Mouse (Mus musculus): Measurements from ENCODE around the gene Stat5a. TPM values are rescaled to one million over a fixed set of nuclear protein-coding genes. Genes with fewer than 3 reads are reported as not detected.

Stat5a gene
- polyA plus RNA-seq, 1 experiment, result 136 TPM

DNA sequence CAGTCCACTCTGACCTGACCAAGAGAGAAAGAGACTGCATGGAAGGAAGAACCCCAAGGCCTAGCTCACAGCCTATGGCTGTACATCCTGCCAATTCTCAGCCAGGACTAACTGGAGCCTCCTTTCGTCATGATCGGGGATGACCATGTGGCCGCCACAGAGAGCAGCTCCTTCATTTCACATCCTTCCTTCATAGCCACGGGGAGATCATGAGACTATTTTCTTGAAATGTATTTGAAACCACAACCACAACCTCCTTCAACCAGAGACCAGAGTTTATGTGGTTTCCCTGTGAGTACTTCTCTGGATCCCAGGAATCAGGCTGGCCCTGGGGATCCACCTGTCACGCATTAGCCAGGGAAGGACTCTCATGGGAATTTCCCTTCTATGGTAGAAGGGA is 6.1 kb upstream of the Stat5a start:
- H3K27me3 ChIP-seq (ENCODE audit: control insufficient read depth, insufficient read depth, low read length), result no peaks in the 10 kb centered on the region
- no peak for DNase-seq
- TF ChIP-seq CTCF (IDR thresholded peaks at IDR 0.05; ENCODE audit: borderline replicate concordance, control insufficient read depth, extremely low read depth, insufficient read depth, low read length, poor library complexity), result no peak
- no peak for TF ChIP-seq POLR2A (IDR thresholded peaks at IDR 0.05; ENCODE audit: control insufficient read depth, extremely low read depth, insufficient read depth, low read length, poor library complexity)
- 40% methylated on average over 5 of the region's 5 CpGs for WGBS
- H3K36me3 ChIP-seq (ENCODE audit: control insufficient read depth, insufficient read depth, low read length), result no peaks in the 10 kb centered on the region
- H3K27ac ChIP-seq (ENCODE audit: control insufficient read depth, insufficient read depth, low read length), result no peak overlapping the region
- no peak overlapping the region for H3K4me3 ChIP-seq (ENCODE audit: control insufficient read depth, insufficient read depth, low read length)
- peaks cover 16% of the 10 kb centered on the region for H3K4me1 ChIP-seq (replicated peaks; ENCODE audit: control insufficient read depth, insufficient read depth, low read length)

DNA sequence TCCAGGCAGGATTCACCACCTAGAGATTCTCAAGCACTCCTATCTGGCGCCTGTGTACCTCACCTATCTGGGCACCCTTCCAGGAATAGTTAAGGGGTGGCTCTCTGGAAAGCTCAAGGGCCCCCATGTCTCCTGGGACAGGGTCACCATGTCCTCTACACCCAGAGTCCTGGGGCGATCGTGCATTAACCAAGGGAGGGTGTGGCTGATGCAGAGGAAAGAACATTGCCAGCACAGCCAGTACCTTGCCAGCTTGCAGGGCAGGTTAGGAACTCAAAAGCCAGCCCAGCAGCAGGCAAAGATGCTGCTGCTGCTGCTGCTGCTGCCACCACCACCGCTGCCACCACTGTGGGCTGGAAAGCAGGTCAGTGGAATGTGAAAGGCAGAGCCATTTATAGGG is 4.9 kb upstream of the Stat5a start:
- Histone ChIP-seq H3K36me3 (ENCODE audit: control insufficient read depth, insufficient read depth, low read length) (no peaks in the 10 kb centered on the region), H3K4me3 (ENCODE audit: control insufficient read depth, insufficient read depth, low read length) (no peak overlapping the region), H3K4me1 (replicated peaks; ENCODE audit: control insufficient read depth, insufficient read depth, low read length) (peaks cover 27% of the 10 kb centered on the region), H3K27ac (ENCODE audit: control insufficient read depth, insufficient read depth, low read length) (no peak overlapping the region), H3K27me3 (ENCODE audit: control insufficient read depth, insufficient read depth, low read length) (no peaks in the 10 kb centered on the region)
- 90% methylated on average over 4 of the region's 4 CpGs for WGBS
- TF ChIP-seq CTCF (IDR thresholded peaks at IDR 0.05; ENCODE audit: borderline replicate concordance, control insufficient read depth, extremely low read depth, insufficient read depth, low read length, poor library complexity), result no peak
- TF ChIP-seq POLR2A (IDR thresholded peaks at IDR 0.05; ENCODE audit: control insufficient read depth, extremely low read depth, insufficient read depth, low read length, poor library complexity), result no peak
- no peak for DNase-seq

DNA sequence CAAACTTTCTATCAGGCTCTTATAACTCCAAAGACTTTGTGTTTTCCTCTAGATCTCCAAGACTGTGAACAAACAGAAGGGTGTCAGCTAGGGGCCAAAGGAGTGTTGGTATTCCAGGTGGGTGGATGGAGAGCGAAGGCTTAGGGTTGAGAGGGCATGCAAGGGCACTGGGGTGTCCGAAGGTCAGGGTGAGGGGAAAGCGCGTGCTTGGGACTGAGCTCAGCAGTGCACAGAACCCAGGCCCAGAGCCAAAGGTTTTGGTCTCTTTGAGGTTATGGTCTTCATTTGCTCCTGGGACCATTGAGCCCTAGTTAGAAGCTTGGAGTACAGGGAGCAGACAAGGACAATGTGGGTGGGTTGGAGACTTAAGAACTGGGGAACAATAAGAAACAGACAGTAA is 4.0 kb upstream of the Stat5a start:
- no peak for DNase-seq
- WGBS, result 98% methylated on average over 4 of the region's 4 CpGs
- Histone ChIP-seq H3K36me3 (ENCODE audit: control insufficient read depth, insufficient read depth, low read length) (no peaks in the 10 kb centered on the region), H3K4me3 (ENCODE audit: control insufficient read depth, insufficient read depth, low read length) (no peak overlapping the region), H3K4me1 (replicated peaks; ENCODE audit: control insufficient read depth, insufficient read depth, low read length) (peaks cover 32% of the 10 kb centered on the region), H3K27me3 (ENCODE audit: control insufficient read depth, insufficient read depth, low read length) (no peaks in the 10 kb centered on the region), H3K27ac (ENCODE audit: control insufficient read depth, insufficient read depth, low read length) (no peak overlapping the region)
- TF ChIP-seq POLR2A (IDR thresholded peaks at IDR 0.05; ENCODE audit: control insufficient read depth, extremely low read depth, insufficient read depth, low read length, poor library complexity) (no peak), CTCF (IDR thresholded peaks at IDR 0.05; ENCODE audit: borderline replicate concordance, control insufficient read depth, extremely low read depth, insufficient read depth, low read length, poor library complexity) (no peak)

DNA sequence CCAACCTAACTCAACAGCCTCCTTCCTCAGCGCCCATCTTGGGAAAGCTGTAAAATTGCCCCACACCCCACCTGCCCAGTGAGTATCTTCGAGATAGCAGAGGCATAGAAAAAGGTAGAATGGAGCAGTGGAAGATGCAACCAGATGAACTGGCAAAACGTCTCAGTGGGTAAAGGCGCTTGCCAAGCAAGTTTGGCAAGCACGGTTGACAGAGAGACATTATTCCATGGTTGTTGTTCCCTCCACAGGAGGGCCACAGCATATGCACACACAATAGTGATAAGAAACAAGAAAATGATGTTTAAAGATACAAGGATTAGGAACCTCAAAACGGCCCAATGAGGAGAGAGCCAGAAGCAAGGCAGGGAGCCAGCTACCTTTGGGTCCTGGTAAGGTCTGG is 1.2 kb upstream of the Stat5a start:
- H3K4me1 ChIP-seq (replicated peaks; ENCODE audit: control insufficient read depth, insufficient read depth, low read length), result peaks cover 38% of the 10 kb centered on the region
- TF ChIP-seq CTCF (IDR thresholded peaks at IDR 0.05; ENCODE audit: borderline replicate concordance, control insufficient read depth, extremely low read depth, insufficient read depth, low read length, poor library complexity) (no peak), POLR2A (IDR thresholded peaks at IDR 0.05; ENCODE audit: control insufficient read depth, extremely low read depth, insufficient read depth, low read length, poor library complexity) (no peak)
- H3K4me3 ChIP-seq (ENCODE audit: control insufficient read depth, insufficient read depth, low read length), result no peak overlapping the region
- 71% methylated on average over 6 of the region's 6 CpGs for whole genome bisulfite sequencing
- DNase-seq, result no peak
- H3K27ac ChIP-seq (ENCODE audit: control insufficient read depth, insufficient read depth, low read length), result no peak overlapping the region
- H3K36me3 ChIP-seq (ENCODE audit: control insufficient read depth, insufficient read depth, low read length), result no peaks in the 10 kb centered on the region
- no peaks in the 10 kb centered on the region for H3K27me3 ChIP-seq (ENCODE audit: control insufficient read depth, insufficient read depth, low read length)

DNA sequence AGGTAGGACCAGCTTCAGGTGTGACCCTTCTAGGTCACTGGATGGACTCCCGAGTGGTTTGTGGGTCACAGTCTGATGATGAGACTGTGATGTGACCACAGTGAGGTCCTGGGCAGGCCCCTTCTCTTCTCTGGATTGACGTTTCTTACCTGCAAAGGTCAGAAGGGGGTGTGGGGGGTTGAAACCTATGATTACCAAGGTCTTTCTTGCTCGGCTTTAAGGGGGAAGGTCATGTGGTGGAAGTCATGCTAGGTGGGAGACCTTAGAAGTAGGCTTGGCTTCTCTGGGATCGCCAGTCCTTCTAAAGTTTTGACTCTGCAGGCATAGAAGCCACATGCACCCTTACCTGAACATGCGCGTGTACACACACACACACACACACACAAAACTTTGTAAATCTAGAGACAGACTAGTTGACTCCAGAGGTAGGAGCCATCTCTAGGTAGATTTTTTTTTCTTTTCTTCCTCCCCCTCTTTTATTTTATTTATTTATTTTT is 476 bp downstream of the Stat5a start:
- TF ChIP-seq CTCF (IDR thresholded peaks at IDR 0.05; ENCODE audit: borderline replicate concordance, control insufficient read depth, extremely low read depth, insufficient read depth, low read length, poor library complexity), result no peak
- TF ChIP-seq POLR2A (IDR thresholded peaks at IDR 0.05; ENCODE audit: control insufficient read depth, extremely low read depth, insufficient read depth, low read length, poor library complexity), result no peak
- Histone ChIP-seq H3K36me3 (ENCODE audit: control insufficient read depth, insufficient read depth, low read length) (0 out of 2 replicates have a peak, but pooled peaks cover 3% of the 10 kb centered on the region), H3K4me3 (ENCODE audit: control insufficient read depth, insufficient read depth, low read length) (no peak overlapping the region), H3K27me3 (ENCODE audit: control insufficient read depth, insufficient read depth, low read length) (no peaks in the 10 kb centered on the region), H3K4me1 (replicated peaks; ENCODE audit: control insufficient read depth, insufficient read depth, low read length) (peaks cover 35% of the 10 kb centered on the region), H3K27ac (ENCODE audit: control insufficient read depth, insufficient read depth, low read length) (peak overlapping the region; percentile 46; the same call in 1 of the 2 replicates)
- WGBS, result 41% methylated on average over 6 of the region's 6 CpGs
- no peak for DNase-seq

DNA sequence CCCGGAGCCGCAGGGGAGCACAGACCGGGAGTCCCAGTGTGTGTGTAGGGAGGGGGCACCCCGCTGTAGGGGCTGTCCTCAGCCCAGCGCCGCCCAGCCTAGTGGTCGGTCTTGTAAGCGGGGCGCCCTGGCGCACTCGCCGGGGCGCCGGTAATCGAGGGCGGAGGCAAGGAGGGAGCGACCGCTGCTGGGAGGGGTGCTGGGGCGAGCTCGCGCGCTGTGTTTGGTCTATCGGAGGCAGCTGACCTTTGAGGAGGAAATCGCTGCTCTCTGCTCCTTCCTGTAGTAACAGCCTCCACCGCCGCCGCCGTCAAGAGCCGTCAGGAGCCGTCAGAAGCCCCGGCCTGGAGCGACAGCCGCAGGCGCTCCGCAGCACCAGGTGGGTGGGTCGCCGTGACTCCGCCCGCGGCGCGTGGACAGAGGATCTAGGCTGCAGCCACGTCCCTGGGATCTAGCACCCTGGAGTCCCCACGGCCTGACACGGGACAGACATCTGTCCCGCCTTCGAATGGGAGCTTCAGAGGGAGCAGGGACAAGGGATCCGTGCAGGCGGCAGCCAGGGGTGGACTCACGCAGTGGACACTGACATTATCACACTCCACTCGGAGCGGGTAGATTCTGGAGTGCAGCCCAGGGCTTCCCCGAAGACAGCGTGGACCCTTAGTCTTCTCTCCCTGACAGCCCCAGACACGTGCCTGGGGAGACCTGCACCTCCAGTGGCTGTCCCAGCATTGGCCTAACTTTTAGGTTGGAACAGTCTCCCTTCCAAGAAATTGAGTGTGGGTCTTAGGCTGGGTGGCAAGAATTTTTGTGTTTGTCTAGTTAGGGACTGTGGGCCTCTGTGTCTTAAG is 1.3 kb downstream of the Stat5a start:
- DNase-seq, result peak; percentile 88
- WGBS, result under 1% methylated on average over 55 of the region's 55 CpGs
- TF ChIP-seq POLR2A (IDR thresholded peaks at IDR 0.05; ENCODE audit: control insufficient read depth, extremely low read depth, insufficient read depth, low read length, poor library complexity), result peak; percentile 66; the same call in 1 of the 2 replicates
- peak; percentile 44; the same call in 1 of the 2 replicates for TF ChIP-seq CTCF (IDR thresholded peaks at IDR 0.05; ENCODE audit: borderline replicate concordance, control insufficient read depth, extremely low read depth, insufficient read depth, low read length, poor library complexity)

More for the DNA sequence above, 1.3 kb downstream of the Stat5a start:
- H3K4me1 ChIP-seq (replicated peaks; ENCODE audit: control insufficient read depth, insufficient read depth, low read length), result peaks cover 39% of the 10 kb centered on the region
- H3K27ac ChIP-seq (ENCODE audit: control insufficient read depth, insufficient read depth, low read length), result peak overlapping the region; percentile 16
- peaks cover 9% of the 10 kb centered on the region for H3K36me3 ChIP-seq (ENCODE audit: control insufficient read depth, insufficient read depth, low read length)
- H3K27me3 ChIP-seq (ENCODE audit: control insufficient read depth, insufficient read depth, low read length), result no peaks in the 10 kb centered on the region
- peak overlapping the region; percentile 52 for H3K4me3 ChIP-seq (ENCODE audit: control insufficient read depth, insufficient read depth, low read length)
